Mouse (Mus musculus): ENCODE results near the gene Usp49.
"Not testable (repeated sequence)": the region's sequence is repeated elsewhere in the genome, so short reads cannot be mapped to it uniquely, and the experiment has no call there.

The Usp49 gene

DNA sequence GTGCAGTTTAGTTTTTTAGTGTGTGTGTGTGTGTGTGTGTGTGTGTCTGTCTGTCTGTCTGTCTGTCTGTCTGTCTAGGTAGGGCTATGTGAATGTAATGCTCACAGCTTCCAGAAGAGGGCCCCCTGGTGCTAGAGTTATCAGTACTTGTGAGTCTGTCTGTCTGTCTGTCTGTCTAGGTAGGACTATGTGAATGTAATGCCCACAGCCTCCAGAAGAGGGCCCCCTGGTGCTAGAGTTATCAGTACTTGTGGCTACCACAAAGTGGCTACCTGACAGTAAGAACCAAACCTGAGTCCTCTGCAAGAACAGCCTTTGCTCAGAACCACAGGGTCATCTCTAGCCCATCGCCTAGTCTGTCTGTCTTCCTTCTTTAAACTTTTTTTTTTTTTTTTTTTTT lies 16.2 kb downstream of the Usp49 start:
- DNase-seq (ENCODE audit: low spot score in 2 of 2), result peak; percentile 38 to 64

DNA sequence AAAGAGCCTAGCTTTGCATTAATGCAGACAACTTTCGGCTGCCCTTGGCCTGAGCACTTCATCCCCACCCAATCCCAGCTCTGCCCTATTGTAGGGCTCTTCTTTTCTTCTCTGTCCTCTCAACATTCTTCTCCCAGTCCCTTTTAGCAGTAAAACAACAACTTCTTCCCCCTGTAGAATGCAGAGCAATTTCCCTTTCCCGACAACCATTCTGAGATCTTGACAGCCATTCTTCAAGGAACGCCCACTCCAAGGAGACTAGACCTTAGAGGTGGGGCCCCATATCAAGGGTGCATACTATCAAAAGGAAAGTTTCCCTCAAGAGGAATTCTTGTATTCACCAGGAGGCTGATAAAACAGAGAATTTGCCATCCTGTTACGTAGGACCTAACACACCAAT lies 18.5 kb downstream of the Usp49 start:
- DNase-seq (ENCODE audit: low spot score in 2 of 2), result no peak

DNA sequence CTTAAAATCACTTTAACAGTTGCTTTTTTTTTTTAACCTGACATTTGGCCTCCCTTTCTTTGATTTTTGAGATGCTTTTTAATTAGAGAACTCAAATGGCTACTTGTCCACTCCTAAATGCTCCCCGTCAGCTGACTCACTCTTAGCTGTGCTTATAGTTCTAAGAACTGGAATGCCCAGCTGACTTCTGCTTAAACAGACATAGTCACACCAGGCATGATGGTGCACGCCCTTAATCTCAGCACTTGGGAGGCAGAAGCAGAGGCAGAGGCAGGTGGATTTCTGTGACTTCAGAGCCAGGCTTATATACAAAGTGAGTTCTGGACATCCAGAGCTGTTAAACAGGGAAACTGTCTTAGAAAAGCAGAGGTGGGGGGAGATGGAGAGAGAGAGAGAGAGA lies 21.5 kb downstream of the Usp49 start:
- no peak for DNase-seq (ENCODE audit: low spot score in 2 of 2)

DNA sequence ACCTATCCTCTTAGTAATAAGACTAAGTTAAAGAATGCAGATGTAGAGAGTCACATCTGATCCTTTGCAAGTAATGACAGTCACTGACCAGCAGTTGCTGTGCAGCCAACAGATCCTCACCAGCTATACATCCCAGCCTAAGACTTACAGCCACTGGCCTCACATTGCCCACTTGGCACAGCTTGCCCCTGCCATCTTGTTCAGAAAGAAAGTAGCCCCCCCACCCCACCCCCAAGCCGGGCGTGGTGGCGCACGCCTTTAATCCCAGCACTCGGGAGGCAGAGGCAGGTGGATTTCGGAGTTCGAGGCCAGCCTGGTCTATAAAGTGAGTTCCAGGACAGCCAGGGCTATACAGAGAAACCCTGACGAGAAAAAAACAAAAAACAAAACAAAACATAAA lies 23.9 kb downstream of the Usp49 start:
- not testable (repeated sequence) for DNase-seq (ENCODE audit: low spot score in 2 of 2)

DNA sequence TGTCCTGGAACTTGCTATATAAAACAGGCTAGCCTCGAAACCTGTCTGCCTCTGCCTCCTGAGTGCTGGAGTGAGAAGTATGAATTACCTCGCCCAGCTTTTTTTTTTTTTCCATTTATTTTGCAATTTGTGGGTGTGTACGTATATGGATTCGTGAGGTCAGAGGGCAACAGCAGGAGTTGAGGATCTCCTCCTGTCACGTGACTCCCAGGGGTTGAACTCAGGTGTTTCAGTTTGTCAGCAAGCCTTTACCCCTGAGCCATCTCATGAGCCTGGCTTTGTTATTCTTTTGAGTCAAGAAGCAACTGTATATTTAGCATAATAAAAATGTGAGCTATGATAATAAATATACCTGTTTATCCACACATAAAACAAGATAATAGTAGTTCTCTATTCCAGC lies 25.2 kb downstream of the Usp49 start:
- no peak for DNase-seq (ENCODE audit: low spot score in 2 of 2)

DNA sequence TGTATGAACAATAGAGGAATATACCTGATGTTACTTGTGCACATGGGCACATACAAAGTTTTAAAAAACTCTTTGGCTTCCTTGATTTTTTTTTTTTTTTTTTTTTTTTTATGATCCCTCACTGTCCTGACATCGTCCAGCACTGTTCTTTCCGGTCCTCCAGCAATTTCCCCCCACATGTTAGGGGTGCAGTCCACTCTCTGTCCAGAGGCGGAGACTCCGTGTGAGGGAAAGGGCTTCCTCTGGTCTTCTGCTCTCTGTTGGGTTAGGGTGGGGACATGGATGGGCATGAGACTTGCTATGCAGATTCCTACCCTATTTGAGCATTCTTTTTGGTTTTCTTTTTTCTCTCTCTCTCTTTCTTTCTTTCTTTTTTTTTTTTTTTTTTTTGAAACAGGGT lies 27.4 kb downstream of the Usp49 start:
- no peak for DNase-seq (ENCODE audit: low spot score in 2 of 2)

DNA sequence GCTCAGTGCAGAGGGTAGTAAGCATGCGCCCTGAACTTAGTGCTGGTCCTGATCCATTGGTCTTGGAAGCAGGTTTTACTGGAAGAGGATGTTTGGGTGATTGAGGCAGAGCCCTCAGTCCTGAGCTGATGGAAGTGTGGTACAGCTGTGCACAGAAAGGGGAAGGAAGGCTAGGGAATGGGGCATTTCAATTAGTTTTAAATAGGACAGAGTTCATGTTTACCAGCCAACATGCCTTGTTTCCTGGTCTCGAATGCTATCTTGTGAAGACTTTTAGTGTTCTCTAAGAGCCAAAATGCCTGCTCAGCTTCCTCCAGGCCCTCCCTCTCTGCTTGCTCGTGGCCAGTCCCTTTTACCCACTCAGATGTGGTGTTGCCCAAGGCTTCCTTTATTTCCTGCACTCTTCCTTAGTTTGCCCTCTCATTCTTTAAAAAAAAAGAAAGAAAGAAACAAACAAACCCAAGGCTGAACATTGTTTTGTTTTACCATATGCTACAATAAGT lies 28.3 kb downstream of the Usp49 start:
- DNase-seq (ENCODE audit: low spot score in 2 of 2), result no peak

DNA sequence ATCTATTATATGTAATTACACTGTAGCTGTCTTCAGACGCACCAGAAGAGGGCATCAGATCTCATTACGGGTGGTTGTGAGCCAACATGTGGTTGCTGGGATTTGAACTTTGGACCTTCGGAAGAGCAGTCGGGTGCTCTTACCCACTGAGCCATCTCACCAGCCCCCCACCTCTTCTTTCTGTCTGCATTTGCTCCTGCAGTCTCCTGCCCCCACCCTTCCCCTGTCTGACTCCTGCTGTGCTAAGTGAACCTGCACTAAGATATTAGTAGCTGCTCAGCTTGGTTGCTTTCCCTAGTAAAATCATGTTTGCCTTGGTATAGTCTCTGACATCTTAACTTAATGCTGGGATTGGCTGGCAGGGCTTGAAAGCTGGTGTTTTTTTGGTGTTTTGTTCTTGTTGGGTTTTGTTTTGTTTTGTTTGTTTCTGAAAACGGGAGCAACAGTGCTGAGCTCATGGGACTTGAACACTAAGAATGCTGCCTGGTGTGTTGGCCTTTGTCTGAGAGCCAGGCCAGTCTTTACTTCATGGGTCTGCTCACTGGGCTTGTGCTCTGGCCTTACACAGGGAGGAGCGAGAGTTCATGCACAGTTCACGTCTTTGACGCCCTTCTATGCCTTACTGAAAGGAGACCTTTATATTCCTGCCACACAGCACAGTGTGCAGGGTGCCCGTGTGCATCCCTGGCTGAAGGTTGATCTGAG lies 32.7 kb downstream of the Usp49 start:
- no peak for DNase-seq (ENCODE audit: low spot score in 2 of 2)

DNA sequence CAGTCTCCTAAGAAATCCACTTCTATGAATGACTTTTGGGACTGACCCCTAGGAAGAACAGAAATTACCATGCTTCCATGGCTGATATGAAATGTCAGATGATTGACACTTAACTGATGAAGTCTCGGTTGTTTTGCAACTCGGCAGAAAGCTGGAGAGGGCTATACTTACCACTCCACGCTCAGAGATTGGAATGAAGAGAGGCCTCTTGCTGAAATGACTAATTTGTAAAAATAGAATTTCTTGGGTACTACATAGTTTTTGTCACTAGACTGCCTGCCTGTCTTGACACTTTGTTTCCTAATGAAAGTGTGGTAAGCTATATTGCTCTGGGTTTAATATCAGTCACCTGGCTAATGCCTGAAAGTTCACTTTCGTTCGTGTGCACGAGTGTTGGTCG lies 34.0 kb downstream of the Usp49 start:
- DNase-seq (ENCODE audit: low spot score in 2 of 2), result no peak

DNA sequence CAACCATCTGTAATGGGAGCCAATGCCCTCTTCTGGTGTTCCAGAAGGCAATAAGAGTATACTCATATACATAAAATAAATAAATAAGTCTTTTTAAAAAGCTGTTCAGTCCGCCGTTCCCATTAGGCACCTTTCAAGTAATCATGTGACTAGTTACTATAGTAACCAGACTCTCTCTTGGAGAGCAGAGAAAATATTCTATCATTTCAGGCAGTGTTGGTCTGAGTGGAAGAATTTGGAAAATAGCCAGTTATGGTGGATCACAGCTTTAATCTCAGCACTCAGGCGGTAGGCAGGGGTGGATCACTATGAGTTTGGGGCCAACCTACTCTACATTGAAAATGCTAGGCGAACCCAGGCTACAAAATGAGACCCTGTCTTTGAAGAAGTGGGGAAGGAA lies 38.7 kb downstream of the Usp49 start:
- no peak for DNase-seq (ENCODE audit: low spot score in 2 of 2)

DNA sequence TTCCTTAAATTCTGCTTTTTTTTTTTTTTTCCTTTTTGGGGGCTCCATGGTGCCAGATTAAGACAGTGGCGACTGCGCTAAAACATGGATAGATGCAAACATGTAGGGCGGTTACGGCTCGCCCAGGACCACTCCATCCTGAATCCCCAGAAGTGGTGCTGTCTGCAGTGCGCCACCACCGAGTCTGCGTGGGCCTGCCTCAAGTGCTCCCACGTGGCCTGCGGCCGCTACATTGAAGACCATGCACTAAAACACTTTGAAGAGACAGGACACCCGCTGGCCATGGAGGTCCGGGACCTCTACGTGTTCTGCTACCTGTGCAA lies 41.5 kb downstream of the Usp49 start:
- DNase-seq (ENCODE audit: low spot score in 2 of 2), result no peak

DNA sequence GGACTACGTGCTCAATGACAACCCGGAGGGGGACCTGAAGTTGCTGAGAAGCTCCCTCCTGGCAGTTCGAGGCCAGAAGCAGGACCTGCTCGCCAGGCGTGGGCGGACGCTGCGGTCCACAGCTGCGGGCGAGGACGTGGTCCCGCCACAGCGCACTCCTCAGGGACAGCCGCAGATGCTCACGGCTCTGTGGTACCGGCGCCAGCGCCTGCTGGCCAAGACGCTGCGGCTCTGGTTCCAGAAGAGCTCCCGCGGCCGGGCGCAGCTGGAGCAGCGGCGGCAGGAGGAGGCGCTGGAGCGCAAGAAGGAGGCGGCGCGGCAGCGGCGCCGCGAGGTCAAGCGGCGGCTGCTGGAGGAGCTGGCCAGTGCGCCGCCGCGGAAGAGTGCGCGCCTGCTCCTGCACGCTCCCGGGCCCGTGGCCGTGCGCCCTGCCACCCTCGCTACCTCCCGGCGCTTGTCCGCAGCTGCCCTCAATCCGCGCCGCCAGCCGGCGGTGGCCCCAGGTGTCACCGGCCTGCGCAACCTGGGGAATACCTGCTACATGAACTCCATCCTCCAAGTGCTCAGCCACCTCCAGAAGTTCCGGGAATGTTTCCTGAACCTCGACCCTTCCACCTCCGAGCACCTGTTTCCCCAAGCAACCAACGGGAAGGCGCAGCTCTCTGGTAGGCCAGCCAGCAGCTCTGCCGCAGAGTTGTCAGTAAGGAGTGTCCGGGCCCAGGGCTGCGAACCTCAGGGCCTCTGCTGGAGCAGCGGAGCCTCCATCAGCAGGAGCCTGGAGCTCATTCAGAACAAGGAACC lies 42.0 kb downstream of the Usp49 start:
- no peak for DNase-seq (ENCODE audit: low spot score in 2 of 2)

DNA sequence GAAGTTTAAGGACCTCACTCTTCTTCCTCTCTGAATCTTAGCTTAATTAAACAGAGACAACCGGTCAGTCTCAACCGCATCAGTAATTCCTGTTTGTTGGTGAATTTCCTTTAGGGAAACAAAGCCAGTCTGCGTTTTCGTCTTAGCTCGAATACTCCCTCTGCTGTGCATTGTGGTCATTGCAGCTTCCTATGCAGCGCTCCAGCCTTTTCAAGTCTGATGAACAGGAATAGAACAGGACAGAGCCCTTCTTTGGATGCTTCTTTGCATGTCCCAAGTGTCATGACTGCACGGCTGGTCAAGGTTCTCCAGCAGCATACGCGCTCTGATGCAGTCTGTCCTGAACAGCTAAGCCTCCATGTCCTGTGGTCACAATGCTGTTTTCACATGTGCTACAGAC lies 46.1 kb downstream of the Usp49 start:
- peak in 1 of 2 experiments; percentile 47 for DNase-seq (ENCODE audit: low spot score in 2 of 2)

DNA sequence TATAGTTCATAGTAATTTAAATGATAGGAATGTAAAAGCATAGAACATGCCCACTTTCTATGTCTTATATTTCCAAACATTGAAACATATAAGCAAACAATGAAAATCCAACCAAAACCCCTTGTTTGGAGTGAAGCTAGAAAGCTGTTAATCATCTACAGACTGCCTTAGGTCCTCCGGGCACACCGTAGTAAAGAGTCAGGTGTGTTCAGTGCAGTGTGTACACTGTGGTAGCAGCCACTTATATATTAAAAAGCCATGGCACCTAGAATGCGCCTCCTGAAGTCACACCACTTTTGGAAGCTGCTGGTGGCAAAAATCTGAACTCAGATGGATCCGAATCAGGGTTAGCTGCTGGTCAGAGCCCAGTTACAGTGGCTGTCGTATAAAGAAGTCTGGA lies 47.7 kb downstream of the Usp49 start:
- DNase-seq (ENCODE audit: low spot score in 2 of 2), result no peak

DNA sequence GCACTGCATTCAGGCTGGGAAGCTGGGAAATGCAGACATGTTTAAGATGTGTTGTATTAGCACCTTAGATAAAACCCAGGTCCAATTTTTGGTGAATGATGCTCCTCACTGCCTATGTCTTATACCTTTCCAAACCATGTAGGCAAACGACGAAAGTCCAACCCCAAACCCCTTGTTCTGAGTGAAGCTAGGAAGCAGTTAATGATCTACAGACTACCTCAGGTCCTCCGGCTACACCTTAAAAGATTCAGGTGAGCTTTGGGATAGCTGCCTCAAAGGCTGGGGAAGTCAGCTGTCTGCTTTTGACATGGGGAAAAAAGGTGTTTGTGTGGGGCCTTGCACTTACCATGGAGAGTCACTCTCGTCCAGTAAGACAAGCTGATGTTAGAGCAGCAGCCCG lies 48.2 kb downstream of the Usp49 start:
- DNase-seq (ENCODE audit: low spot score in 2 of 2), result no peak

DNA sequence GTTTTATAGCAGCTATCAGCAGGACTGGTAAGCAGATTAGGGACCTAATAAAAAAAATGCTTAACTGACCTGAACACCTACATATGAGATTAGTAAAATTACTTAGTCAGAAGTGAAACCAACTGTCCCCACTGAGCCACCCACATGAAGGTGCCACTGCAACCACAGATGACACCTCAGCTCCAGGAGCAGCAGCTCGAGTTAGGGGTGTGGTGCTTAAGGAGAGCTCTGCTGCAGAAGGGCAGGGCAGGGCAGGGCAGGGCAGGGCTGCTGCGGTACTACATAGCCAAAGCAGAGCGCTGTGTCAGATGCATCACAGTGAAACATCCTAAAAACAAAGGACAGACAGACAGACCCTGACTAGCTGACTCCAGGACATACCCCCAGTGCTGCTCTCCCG lies 52.3 kb downstream of the Usp49 start:
- DNase-seq (ENCODE audit: low spot score in 2 of 2), result no peak

DNA sequence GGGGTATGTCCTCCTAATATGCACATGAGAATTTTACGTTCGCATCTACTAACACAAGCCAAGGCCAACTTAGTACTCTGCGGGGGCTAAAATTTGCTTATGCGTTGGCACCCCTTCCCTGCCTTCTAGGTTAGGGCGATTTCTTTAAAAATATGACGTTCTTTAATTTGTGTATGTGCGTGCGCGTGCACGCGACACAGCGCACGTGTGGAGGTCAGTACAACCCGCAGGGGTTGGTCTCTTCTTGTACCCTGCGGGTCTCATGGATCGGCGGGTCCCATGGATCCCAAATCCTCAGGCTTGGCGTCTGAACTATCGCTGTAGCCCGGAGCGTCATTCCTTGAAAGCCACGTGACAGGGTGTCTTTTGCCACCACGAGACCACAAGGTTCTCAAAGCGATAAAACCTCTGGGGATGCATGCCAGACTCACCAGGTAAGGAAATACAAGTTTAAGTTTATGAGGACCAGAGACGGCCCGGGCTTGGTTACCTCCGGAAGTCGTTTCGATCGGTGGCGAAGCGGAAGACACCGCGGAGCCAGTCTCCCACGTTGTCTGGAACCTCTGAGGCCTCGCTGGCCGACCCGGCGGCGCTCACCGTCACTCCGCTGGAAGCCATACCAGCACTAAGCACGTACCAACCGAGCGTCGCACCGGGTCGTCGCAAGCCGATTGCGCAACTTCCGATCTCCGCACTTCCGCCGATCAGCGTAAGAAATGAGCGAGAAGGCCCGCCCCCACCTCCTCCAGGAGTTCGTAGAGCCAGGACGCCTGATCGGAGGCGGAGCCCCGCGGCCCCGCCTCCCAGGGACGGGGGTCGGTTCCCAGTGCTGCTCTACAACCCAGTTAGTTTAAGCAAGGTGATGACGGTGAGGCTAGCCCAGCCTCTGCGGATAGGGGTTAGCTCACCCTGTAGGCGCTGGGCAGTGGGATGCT lies 57.2 kb downstream of the Usp49 start:
- DNase-seq (ENCODE audit: low spot score in 2 of 2), result peak; percentile 88 to 90

DNA sequence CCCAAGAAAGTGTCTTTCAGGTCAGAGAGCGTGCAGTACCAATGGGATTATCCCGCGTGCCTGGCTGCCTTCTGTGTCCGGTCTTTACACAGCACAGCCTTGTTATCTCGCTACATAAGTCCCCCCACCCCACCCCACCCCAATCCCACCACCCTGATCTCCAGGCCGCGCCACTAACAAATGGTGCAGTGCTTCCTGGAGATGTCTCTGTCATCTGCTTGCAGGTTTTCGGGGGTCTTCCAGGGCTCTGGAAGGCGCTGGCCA lies 57.8 kb downstream of the Usp49 start, which contains the start of gene Tomm6:
TSS of gene Tomm6 (minus strand) at position 43 of the 264 bp plus-strand sequence.
- DNase-seq (ENCODE audit: low spot score in 2 of 2), result no peak

DNA sequence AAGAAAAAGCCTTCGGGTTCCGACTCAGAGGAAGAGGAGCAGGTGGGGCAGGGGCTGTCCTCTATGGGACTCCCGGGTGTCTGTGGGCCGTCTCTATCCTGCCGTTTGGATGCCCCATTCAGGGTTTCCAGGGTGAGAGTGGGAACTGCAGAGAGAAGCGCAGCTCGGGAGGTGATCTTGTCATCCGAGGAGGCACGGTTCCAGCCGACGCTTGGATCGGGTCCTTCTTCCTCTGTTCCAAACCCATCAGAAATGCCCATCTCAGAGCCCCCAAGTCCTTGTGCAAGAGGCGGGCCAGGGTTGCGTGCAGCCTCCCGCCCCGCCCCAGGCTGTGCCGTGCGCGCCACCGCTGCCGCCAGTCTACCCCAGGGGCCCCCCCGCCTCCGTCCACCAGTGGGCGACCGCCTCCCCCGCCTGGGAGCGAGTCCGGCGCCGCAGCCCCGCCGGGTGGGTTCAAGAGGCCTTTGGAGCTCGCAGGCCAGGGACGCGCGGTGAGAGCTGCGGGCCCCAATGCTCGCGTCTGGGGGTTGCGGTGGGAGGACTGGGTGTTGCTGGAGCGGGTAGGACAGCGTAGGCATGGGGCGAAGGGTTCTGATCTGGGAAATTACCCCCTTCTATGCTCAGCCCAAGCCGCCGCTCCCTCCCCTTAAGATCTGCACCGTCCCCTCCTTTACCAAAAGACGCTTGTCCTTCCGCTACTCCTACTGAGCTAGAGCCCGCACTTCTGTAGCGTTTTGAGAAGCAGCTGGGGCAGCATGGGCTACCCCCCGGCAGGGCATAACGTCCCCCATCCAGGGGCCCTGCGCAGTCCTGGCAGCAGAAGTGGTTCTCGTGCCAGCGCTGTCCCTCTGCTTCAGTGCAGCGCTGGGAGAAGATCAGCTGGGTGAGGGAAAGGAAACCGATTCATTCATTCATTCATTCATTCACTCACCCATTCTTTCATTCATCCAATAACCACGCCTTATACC lies 58.4 kb downstream of the Usp49 start, which contains the start of gene Frs3:
TSS of gene Frs3 (plus strand) at position 423 of the 968 bp plus-strand sequence.
- DNase-seq (ENCODE audit: low spot score in 2 of 2), result peak; percentile 26 to 52

DNA sequence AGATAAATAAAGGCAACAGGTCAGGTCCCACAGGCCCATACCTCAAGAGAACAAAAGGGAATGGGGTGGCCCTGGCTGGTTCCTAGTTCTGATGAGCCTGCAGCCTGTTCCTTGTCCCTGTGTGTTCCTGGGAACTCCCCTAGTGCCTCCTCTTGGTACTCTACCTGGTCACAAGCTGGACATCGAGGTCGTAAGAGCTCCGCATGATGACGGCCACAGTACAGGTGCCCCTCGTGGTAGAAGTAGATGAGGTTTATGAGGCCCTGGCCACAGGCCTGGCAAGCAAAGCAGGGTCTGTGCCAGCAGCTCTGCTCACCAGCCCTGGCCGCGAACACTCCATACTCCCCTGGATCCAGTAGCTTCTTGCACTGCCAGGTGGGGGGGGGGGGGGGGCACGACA lies 59.4 kb downstream of the Usp49 start:
- no peak for DNase-seq (ENCODE audit: low spot score in 2 of 2)

DNA sequence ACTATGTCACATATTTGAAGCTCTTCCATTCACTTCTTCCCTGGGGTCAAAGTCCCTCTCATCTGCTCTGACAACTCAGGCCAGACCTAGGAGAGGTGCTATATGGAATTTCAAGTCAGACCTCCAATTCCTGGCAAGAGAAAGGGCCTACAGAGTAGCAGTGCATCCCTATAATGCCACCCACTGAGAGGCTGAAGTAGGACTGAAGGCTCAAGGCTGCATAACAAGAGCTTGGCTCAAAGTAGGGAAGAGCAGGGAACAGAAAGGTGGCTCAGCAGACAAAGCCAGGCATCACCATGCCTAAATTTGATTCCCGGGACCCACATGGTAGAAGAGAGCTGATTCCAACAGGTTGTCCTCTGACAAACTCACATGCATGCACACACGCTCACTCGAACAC lies 61.2 kb downstream of the Usp49 start:
- DNase-seq (ENCODE audit: low spot score in 2 of 2), result no peak
